Mouse (Mus musculus): ENCODE measurements at regions not wholly inside any gene's neighbourhood (a gene's known extent, or its start where the extent isn't known, plus 50 kb on each side); places are given as distances from the start of the nearest gene placed in this dataset.

DNA sequence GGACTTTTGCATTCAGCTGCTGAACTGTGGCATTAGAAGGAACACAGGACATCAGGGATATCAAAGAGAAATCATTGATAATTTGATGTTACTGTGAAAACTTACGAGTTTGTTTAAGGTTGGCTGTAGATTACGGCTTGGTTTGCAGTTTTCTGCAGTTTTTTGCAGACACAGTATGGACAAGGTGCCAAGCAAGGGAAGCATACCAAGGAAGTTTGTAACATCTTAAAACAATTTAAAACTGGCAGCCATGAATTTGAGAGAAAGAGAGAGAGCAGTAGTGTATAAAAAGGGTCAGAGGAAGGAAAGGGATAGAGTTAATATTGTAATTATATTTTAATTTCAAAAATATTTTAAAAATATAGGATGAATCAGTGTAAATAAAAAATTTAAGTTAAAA, 453.4 kb upstream of the Adamts5 start:
- Histone ChIP-seq H3K27me3 (ENCODE audit: control insufficient read depth, insufficient read depth, low read length, poor library complexity, severe bottlenecking) (no peaks in the 10 kb centered on the region), H3K36me3 (ENCODE audit: control insufficient read depth, insufficient read depth, low read length, poor library complexity, severe bottlenecking) (no peaks in the 10 kb centered on the region)
- DNase-seq (ENCODE audit: low read depth, low spot score) = no peak

DNA sequence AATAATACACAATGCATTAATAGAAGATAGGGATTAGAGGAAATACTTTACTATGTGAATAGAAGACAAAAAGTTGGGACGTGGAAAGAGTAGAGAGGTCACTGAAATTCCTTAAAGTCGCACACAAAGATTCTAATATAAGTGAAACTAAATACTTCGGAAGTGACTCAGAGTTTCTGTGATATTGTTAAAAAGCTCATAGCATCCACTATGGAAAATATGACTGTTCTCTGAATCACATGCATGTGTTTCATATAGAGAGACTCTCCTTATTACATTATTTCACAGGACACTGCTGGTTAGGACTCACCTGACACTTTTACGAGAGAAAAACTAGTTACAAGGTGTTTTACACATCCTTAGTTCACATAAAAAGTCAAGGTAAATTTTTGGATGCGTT, 446.1 kb upstream of the Adamts5 start:
- no peaks in the 10 kb centered on the region for H3K27me3 ChIP-seq (ENCODE audit: control insufficient read depth, insufficient read depth, low read length, poor library complexity, severe bottlenecking)
- no peaks in the 10 kb centered on the region for H3K36me3 ChIP-seq (ENCODE audit: control insufficient read depth, insufficient read depth, low read length, poor library complexity, severe bottlenecking)
- no peak for DNase-seq (ENCODE audit: low read depth, low spot score)

DNA sequence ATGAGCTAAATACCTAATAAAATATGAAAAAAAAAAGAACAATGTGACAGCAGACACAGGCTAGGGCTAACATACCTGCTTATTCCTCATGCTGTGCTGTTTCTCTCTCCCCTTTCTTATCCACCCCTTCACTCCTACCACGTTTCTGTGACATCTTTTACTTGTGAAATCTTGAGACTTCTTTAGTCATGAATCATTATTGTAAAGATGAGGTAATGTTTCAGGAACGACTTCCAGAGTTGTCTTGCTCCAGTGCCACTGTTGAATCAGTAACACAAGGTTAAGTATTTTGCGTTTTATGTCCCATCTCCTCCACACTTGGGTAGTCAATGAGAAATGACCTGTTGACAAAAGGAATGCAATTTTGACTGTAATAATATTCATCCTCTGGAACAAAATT, 445.3 kb upstream of the Adamts5 start:
- DNase-seq (ENCODE audit: low read depth, low spot score) = no peak
- H3K36me3 ChIP-seq (ENCODE audit: control insufficient read depth, insufficient read depth, low read length, poor library complexity, severe bottlenecking) = no peaks in the 10 kb centered on the region

DNA sequence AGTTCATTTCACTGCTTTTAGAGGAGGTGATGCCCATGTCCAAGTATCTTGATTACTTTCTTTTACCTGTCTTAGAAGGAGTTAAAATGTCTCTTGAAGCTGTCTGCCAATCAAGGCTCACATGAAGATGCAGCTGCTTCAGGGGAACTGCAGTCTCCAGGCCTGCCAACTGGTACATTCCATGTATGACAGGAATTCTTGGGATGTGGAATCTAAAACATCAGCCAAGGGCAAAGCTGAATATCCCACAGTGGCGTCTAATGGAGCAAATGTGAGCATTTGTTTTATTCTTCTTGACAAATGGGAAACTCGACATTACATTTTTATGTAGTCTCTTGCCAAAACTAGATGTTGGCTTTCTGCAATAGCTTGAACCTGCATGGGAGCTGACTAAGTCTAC, 438.7 kb upstream of the Adamts5 start:
- DNase-seq (ENCODE audit: low read depth, low spot score) = no peak

More for the DNA sequence above, 445.3 kb upstream of the Adamts5 start:
- no peaks in the 10 kb centered on the region for H3K27me3 ChIP-seq (ENCODE audit: control insufficient read depth, insufficient read depth, low read length, poor library complexity, severe bottlenecking)

DNA sequence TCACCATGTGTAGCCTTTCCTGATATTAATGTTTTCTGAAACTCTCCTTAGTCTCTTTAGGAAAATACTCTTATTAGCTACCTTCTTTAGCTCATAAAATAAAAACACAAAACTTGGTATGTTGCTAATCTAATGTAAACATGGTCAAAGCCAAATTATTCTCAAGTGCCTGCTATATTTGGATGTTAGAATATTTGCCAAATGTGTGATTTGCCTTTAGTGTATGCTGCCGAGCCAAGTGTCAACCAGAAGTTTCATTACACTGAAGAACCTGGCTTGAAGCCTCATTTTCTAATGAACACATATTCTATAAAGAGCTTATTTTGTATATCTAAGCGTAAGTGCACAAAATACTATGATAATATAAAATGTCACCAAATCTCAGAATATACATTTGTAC, 423.8 kb upstream of the Adamts5 start:
- DNase-seq (ENCODE audit: low read depth, low spot score) = no peak
- Histone ChIP-seq H3K36me3 (ENCODE audit: control insufficient read depth, insufficient read depth, low read length, poor library complexity, severe bottlenecking) (no peaks in the 10 kb centered on the region), H3K27me3 (ENCODE audit: control insufficient read depth, insufficient read depth, low read length, poor library complexity, severe bottlenecking) (no peaks in the 10 kb centered on the region)

More for the DNA sequence above, 438.7 kb upstream of the Adamts5 start:
- no peaks in the 10 kb centered on the region for H3K36me3 ChIP-seq (ENCODE audit: control insufficient read depth, insufficient read depth, low read length, poor library complexity, severe bottlenecking)
- no peaks in the 10 kb centered on the region for H3K27me3 ChIP-seq (ENCODE audit: control insufficient read depth, insufficient read depth, low read length, poor library complexity, severe bottlenecking)

DNA sequence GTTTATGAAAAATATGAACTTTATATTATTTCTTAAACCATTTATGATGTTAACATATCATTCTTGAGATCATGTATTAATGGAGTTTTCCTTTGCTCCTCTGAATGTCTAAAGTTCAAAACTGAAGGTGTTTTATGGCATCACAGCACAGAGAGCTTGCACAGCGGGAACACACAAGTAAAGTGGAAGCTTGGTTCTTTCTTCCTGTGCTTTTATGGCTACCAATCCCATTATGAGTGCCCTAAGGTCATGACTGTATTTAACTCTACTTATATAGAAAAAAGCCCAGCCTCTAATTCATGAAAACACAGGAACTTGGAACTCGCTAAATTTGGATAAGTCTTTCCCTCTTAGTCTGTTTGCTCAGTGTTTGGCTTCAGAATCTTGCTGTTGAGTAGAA, 417.3 kb upstream of the Adamts5 start:
- DNase-seq (ENCODE audit: low read depth, low spot score) = no peak
- Histone ChIP-seq H3K27me3 (ENCODE audit: control insufficient read depth, insufficient read depth, low read length, poor library complexity, severe bottlenecking) (no peaks in the 10 kb centered on the region), H3K36me3 (ENCODE audit: control insufficient read depth, insufficient read depth, low read length, poor library complexity, severe bottlenecking) (no peaks in the 10 kb centered on the region)

DNA sequence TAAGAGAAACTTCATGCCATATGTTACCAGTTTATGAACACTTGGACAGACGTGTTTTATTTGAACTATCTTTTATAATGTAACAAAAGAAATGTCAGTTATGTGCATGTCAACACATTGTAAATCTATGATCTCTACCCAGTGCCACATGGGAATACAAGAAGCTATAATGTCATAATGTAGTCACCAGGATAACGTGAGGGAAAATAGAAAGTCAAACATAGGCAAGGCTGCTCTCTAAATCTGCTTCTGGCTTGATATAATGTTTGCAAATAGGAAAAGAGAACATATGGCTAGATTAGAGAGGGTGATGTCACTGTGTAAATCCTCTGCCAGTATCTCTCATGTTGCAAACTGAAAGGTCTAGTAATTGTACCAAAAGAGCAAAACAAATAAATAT, 408.1 kb upstream of the Adamts5 start:
- Histone ChIP-seq H3K36me3 (ENCODE audit: control insufficient read depth, insufficient read depth, low read length, poor library complexity, severe bottlenecking) (no peaks in the 10 kb centered on the region), H3K27me3 (ENCODE audit: control insufficient read depth, insufficient read depth, low read length, poor library complexity, severe bottlenecking) (no peaks in the 10 kb centered on the region)
- no peak for DNase-seq (ENCODE audit: low read depth, low spot score)

DNA sequence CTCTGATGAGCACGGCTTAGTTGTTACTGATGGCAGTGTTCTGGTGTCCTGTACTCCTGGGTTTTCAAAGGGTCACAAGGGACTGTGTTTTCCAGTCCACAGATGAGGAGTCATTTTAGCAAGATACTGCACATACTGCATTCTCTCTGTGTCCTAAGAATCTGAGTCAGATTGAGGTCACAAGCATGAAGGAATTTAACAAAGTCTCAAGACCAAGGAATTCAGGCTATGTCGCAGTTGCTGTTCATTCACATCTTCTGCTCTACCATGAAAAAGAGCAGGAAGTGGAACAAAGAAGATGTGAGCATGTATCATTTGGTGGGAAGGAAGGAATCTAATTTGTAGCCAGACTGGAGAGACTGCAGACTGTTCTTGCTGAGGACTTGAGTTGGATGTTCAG, 402.2 kb upstream of the Adamts5 start:
- H3K27me3 ChIP-seq (ENCODE audit: control insufficient read depth, insufficient read depth, low read length, poor library complexity, severe bottlenecking) = no peaks in the 10 kb centered on the region
- no peak for DNase-seq (ENCODE audit: low read depth, low spot score)
- no peaks in the 10 kb centered on the region for H3K36me3 ChIP-seq (ENCODE audit: control insufficient read depth, insufficient read depth, low read length, poor library complexity, severe bottlenecking)

DNA sequence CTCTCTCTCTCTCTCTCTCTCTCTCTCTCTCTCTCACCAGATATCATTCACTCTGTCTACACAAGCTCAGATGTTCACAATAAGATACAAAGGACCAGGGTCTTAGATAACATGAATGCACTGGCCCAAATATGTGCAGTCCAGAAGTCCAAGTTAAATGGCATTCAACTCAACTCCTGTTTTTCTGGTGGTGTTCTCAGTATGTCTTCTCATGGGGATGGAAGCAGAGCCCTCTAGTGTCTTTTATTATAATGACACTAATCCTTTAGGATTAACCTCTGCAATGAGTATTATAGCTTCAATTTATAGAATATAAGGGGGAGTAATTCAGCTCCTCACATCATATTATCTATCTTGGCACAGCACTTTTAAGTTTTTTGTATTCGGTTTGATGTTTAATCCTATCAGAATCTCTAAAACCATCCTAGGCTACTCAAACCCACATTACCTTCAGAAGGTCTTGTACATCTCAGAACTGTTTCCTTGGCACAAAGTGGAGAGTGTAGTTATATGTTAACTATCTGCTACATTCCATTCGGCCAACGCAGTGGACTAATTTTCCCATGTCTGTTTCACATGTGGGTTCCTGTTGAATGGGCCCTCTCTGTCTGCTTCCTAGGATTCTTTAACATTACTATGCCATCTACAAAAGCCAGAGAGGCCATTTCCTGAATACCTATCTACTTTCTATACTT, 401.0 kb upstream of the Adamts5 start:
- Histone ChIP-seq H3K27me3 (ENCODE audit: control insufficient read depth, insufficient read depth, low read length, poor library complexity, severe bottlenecking) (no peaks in the 10 kb centered on the region), H3K36me3 (ENCODE audit: control insufficient read depth, insufficient read depth, low read length, poor library complexity, severe bottlenecking) (no peaks in the 10 kb centered on the region)
- DNase-seq (ENCODE audit: low read depth, low spot score) = no peak

DNA sequence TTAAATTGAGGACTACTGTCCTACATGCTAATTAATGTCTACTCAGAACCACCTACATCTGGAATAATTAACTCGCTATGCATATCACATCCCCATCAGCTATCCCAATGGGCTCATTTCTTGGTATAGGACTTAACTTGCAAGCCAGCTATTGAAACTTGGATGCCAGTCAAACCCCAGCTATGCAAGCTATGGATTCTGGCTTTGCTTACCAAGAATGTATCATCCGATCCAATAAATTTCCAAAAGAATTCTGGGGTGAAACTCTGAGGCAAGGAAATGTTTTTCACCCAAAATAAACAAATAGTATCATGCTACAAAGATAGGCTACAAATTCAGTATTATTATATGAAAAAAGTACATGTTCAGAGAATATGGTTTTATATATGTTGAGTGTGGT, 392.8 kb upstream of the Adamts5 start:
- Histone ChIP-seq H3K36me3 (ENCODE audit: control insufficient read depth, insufficient read depth, low read length, poor library complexity, severe bottlenecking) (no peaks in the 10 kb centered on the region), H3K27me3 (ENCODE audit: control insufficient read depth, insufficient read depth, low read length, poor library complexity, severe bottlenecking) (no peaks in the 10 kb centered on the region)
- DNase-seq (ENCODE audit: low read depth, low spot score) = no peak

DNA sequence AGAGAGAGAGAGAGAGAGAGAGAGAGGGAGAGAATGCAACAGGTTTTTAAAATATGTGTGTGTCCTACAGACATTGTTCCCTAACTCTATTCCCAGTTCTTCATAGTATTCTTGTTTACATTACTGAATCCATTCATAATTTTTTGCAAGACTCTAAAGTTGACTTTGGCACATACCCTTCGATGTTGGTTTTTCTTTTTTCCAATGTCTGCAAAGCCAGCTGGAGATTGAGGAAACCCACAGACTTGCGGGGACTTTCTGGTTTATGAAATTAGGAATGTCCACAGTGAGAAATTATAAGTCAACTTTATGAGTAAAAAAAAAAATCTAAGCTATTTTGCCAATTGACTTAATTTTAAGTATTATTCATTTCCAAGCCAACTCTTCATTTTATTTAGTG, 379.7 kb upstream of the Adamts5 start:
- no peak for DNase-seq (ENCODE audit: low read depth, low spot score)

DNA sequence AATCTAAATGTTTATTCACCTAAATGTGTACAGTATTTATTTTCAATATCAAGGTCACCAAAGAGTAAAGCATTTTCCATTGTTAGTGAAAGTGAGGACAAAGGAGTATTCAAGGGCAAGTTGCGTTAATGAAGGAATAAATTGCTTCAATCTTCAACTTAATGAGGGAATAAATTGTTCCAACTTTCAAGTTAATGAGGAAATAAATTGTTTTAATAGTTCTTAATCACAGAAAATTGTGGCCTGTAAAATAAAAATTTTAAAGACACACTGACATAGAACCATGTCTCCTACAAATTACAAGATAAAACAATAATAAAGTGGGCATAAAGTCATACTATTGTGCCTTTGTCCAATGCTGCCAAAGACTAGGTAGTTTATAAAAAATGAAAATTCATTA, 375.4 kb upstream of the Adamts5 start:
- no peak for DNase-seq (ENCODE audit: low read depth, low spot score)
- no peaks in the 10 kb centered on the region for H3K27me3 ChIP-seq (ENCODE audit: control insufficient read depth, insufficient read depth, low read length, poor library complexity, severe bottlenecking)
- H3K36me3 ChIP-seq (ENCODE audit: control insufficient read depth, insufficient read depth, low read length, poor library complexity, severe bottlenecking) = no peaks in the 10 kb centered on the region

More for the DNA sequence above, 379.7 kb upstream of the Adamts5 start:
- Histone ChIP-seq H3K36me3 (ENCODE audit: control insufficient read depth, insufficient read depth, low read length, poor library complexity, severe bottlenecking) (no peaks in the 10 kb centered on the region), H3K27me3 (ENCODE audit: control insufficient read depth, insufficient read depth, low read length, poor library complexity, severe bottlenecking) (no peaks in the 10 kb centered on the region)

DNA sequence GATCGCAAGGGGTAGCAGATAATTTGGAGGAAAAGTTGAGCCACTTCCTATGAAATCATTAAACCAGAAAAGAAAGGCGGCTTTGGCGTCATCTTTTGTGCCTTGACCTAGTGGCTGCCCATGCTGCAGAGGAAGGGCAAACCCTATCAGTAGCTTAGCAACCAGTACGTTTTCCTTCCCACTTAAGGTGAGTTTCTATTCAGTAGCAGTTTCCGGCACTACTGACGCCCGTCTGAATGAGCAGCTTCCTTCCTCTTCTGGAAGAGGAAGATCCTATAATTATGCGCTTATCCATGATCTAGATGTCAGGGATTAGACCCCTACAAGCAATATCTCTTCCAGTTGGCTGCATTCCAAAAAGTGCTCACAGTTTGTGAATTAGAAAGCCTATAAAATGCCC, 360.0 kb upstream of the Adamts5 start:
- no peaks in the 10 kb centered on the region for H3K27me3 ChIP-seq (ENCODE audit: control insufficient read depth, insufficient read depth, low read length, poor library complexity, severe bottlenecking)
- H3K36me3 ChIP-seq (ENCODE audit: control insufficient read depth, insufficient read depth, low read length, poor library complexity, severe bottlenecking) = no peaks in the 10 kb centered on the region
- no peak for DNase-seq (ENCODE audit: low read depth, low spot score)

DNA sequence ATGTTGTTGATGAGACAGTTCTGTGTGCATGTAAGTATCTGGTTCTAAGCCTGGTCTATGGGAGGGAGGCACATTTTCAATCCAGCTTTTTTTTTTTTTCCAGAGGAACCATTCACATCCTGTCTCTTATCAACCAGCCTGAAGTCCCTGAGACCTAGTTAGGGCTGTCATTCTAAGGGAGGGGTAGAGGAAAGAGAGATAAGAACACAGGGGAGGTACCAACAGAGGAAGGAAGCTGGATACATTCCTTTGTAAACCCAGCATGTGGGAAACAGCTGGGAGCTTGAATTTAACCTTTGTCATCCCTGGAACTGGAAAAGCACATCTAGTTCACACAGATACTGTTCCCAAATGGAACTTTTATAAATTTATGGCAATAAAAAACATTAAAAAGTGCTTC, 351.0 kb upstream of the Adamts5 start:
- Histone ChIP-seq H3K36me3 (ENCODE audit: control insufficient read depth, insufficient read depth, low read length, poor library complexity, severe bottlenecking) (no peaks in the 10 kb centered on the region), H3K27me3 (ENCODE audit: control insufficient read depth, insufficient read depth, low read length, poor library complexity, severe bottlenecking) (no peaks in the 10 kb centered on the region)
- DNase-seq (ENCODE audit: low read depth, low spot score) = no peak

DNA sequence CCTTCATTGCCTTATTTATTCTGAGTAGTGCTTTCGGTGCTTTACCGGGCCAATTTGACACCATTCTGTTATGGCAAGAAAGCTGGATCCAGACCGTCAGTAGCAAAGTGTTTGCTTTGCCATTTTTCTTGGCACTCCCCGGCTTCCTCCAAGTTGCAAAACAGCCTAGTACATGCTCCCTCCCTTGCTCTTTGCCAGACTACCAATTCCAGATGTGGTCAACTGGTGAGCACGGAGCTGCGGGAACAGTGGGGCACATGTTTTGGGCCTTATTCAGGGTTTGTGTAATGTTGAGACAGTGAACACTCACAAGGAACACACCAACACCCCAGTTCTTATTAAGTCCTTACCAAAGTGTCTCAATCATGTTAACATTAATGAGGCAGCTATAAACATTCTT, 348.4 kb upstream of the Adamts5 start:
- H3K27me3 ChIP-seq (ENCODE audit: control insufficient read depth, insufficient read depth, low read length, poor library complexity, severe bottlenecking) = no peaks in the 10 kb centered on the region
- H3K36me3 ChIP-seq (ENCODE audit: control insufficient read depth, insufficient read depth, low read length, poor library complexity, severe bottlenecking) = no peaks in the 10 kb centered on the region
- no peak for DNase-seq (ENCODE audit: low read depth, low spot score)

DNA sequence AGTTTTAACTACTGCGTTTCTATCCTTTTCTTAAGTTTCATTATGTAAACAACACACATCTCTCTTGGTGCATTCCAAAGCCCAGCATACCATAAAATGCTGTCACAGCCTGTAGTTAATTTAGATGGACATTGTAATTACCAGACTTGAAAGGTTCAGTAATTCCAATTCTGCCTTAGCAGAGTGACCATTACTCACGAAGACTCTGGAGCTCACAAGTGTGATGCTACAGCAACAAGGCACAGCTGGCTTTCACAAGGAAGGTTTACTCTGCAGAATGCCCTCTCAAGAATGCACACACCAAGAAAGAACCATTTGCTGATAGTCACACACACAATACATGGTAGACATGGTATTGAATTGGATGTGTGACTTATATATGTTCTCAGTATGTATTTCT, 342.6 kb upstream of the Adamts5 start:
- Histone ChIP-seq H3K36me3 (ENCODE audit: control insufficient read depth, insufficient read depth, low read length, poor library complexity, severe bottlenecking) (no peaks in the 10 kb centered on the region), H3K27me3 (ENCODE audit: control insufficient read depth, insufficient read depth, low read length, poor library complexity, severe bottlenecking) (no peaks in the 10 kb centered on the region)
- DNase-seq (ENCODE audit: low read depth, low spot score) = no peak

All from splenic B cell, adult 2 months (primary cell).